Mouse (Mus musculus) urinary bladder, postnatal 14 days (tissue): ENCODE data around the gene Trmt1.

Experiments
- DNase-seq: peaks from one replicate; pipeline ENCODE4 v3.0.0; 2021; ENCODE audit warnings: low spot score

The Trmt1 gene

GRCm38 (mm10) chr8:84686191-84687002 lies at the start of gene Trmt1:
Gene Trmt1, plus strand, starts transcription at chr8:84686307.
- DNase-seq, result no peak

- DNase-seq, result no peak
These were observed 48.1 kb upstream of the Trmt1 start for GRCm38 (mm10) chr8:84637946-84638554.

GRCm38 (mm10) chr8:84638555-84639161 lies 47.4 kb upstream of the Trmt1 start:
- peak; percentile 23 for DNase-seq

- DNase-seq, result peak; percentile 92
These were observed 46.7 kb upstream of the Trmt1 start for GRCm38 (mm10) chr8:84639162-84640009.

GRCm38 (mm10) chr8:84640010-84640588 lies 46.0 kb upstream of the Trmt1 start:
- DNase-seq, result no peak

- no peak for DNase-seq
These were observed 45.4 kb upstream of the Trmt1 start for GRCm38 (mm10) chr8:84640617-84641294.

- DNase-seq, result no peak
These were observed 44.3 kb upstream of the Trmt1 start for GRCm38 (mm10) chr8:84641578-84642361.

GRCm38 (mm10) chr8:84643019-84643418 lies 43.1 kb upstream of the Trmt1 start:
- DNase-seq, result no peak

GRCm38 (mm10) chr8:84646800-84647199 lies 39.3 kb upstream of the Trmt1 start:
- no peak for DNase-seq

GRCm38 (mm10) chr8:84647461-84647901 lies 38.6 kb upstream of the Trmt1 start:
- no peak for DNase-seq

- DNase-seq, result no peak
These were observed 35.9 kb upstream of the Trmt1 start for GRCm38 (mm10) chr8:84650213-84650612.

- no peak for DNase-seq
These were observed 32.9 kb upstream of the Trmt1 start for GRCm38 (mm10) chr8:84653092-84653631.

GRCm38 (mm10) chr8:84654597-84654996 lies 31.5 kb upstream of the Trmt1 start:
- no peak for DNase-seq

- DNase-seq, result no peak
These were observed 30.5 kb upstream of the Trmt1 start for GRCm38 (mm10) chr8:84655336-84656190.

GRCm38 (mm10) chr8:84656191-84656525 lies 29.9 kb upstream of the Trmt1 start:
- no peak for DNase-seq

GRCm38 (mm10) chr8:84656641-84657126 lies 29.4 kb upstream of the Trmt1 start:
- DNase-seq, result peak; percentile 91

GRCm38 (mm10) chr8:84657203-84657602 lies 28.9 kb upstream of the Trmt1 start:
- no peak for DNase-seq

GRCm38 (mm10) chr8:84657680-84658079 lies 28.4 kb upstream of the Trmt1 start:
- peak; percentile 34 for DNase-seq

GRCm38 (mm10) chr8:84658951-84659350 lies 27.2 kb upstream of the Trmt1 start:
- no peak for DNase-seq
